ENCODE assay signal across 8 mouse cellular contexts in genomic region chr14:120912090-120912710, GRCm38 (mm10). TPM values are rescaled to one million over a fixed set of nuclear protein-coding genes. Genes with fewer than 3 reads are reported as not detected.
A peak's percentile ranks its signal among the peaks of the same experiment; 100 is the strongest.
DNase-seq lines count a peak whose midpoint lies in the region; ATAC-seq and TF ChIP-seq lines count a peak whose summit lies in the region.

No protein-coding gene starts in this region.

- TF ChIP-seq CTCF in cerebellum, adult 2 months (IDR thresholded peaks at IDR 0.05; ENCODE audit: borderline replicate concordance, insufficient read depth, low read depth, low read length), result no peak
- TF ChIP-seq CTCF in stomach, postnatal 0 days (IDR thresholded peaks at IDR 0.05; ENCODE audit: low read depth), result no peak

- 16% methylated on average over 11 of the region's 11 CpGs for WGBS in cerebellum, adult 2 months
- 11% methylated on average over 11 of the region's 11 CpGs for WGBS in neural tube, embryonic 11.5 days
- WGBS in limb, embryonic 14.5 days, result 13% methylated on average over 11 of the region's 11 CpGs
- WGBS in stomach, postnatal 0 days, result 10% methylated on average over 11 of the region's 11 CpGs

- H3K27ac ChIP-seq in cerebellum, adult 2 months (ENCODE audit: insufficient read depth, low read length), result no peak overlapping the region
- no peak overlapping the region for H3K27ac ChIP-seq in neural tube, embryonic 11.5 days (ENCODE audit: low read depth, low read length)
- H3K27ac ChIP-seq in limb, embryonic 14.5 days (replicated peaks; ENCODE audit: low read depth, low read length), result no peak overlapping the region
- H3K27ac ChIP-seq in stomach, postnatal 0 days (replicated peaks), result no peak overlapping the region

- H3K36me3 ChIP-seq in neural tube, embryonic 11.5 days (ENCODE audit: control insufficient read depth, insufficient read depth, low read length), result no peaks in the 10 kb centered on the region
- H3K36me3 ChIP-seq in limb, embryonic 14.5 days (ENCODE audit: control insufficient read depth, insufficient read depth, low read length), result peaks cover 2% of the 10 kb centered on the region; the same call in 1 of the 2 replicates
- H3K36me3 ChIP-seq in stomach, postnatal 0 days (ENCODE audit: control insufficient read depth, insufficient read depth, low read length), result no peaks in the 10 kb centered on the region; the same call in 1 of the 2 replicates

- peak overlapping the region; percentile 97 for H3K4me3 ChIP-seq in cerebellum, adult 2 months (replicated peaks; ENCODE audit: insufficient read depth, low read depth, low read length)
- peak overlapping the region; percentile 95 for H3K4me3 ChIP-seq in neural tube, embryonic 11.5 days (ENCODE audit: low read depth, low read length)
- peak overlapping the region; percentile 73 for H3K4me3 ChIP-seq in limb, embryonic 14.5 days (replicated peaks; ENCODE audit: low read length)
- peak overlapping the region; percentile 76 for H3K4me3 ChIP-seq in stomach, postnatal 0 days (ENCODE audit: low read depth, low read length)

- peak overlapping the region; percentile 83 for H3K9ac ChIP-seq in neural tube, embryonic 11.5 days (ENCODE audit: low read length)
- H3K9ac ChIP-seq in limb, embryonic 14.5 days (ENCODE audit: low read depth, low read length, severe bottlenecking), result peak overlapping the region; percentile 85
- H3K9ac ChIP-seq in stomach, postnatal 0 days (ENCODE audit: low read length), result peak overlapping the region; percentile 86; the same call in 1 of the 2 replicates

- no peaks in the 10 kb centered on the region for H3K9me3 ChIP-seq in neural tube, embryonic 11.5 days (ENCODE audit: control insufficient read depth, low read length)
- H3K9me3 ChIP-seq in limb, embryonic 14.5 days (ENCODE audit: control insufficient read depth, low read length), result no peaks in the 10 kb centered on the region
- H3K9me3 ChIP-seq in stomach, postnatal 0 days (ENCODE audit: control insufficient read depth, low read length), result no peaks in the 10 kb centered on the region

- H3K4me2 ChIP-seq in neural tube, embryonic 11.5 days (ENCODE audit: low read depth), result peak overlapping the region; percentile 76
- peak overlapping the region; percentile 70 for H3K4me2 ChIP-seq in limb, embryonic 14.5 days (replicated peaks; ENCODE audit: low read depth, low read length, severe bottlenecking)
- peak overlapping the region; percentile 78 for H3K4me2 ChIP-seq in stomach, postnatal 0 days (replicated peaks; ENCODE audit: low read depth)

- H3K27me3 ChIP-seq in cerebellum, adult 2 months (ENCODE audit: control insufficient read depth, insufficient read depth, low read length), result no peaks in the 10 kb centered on the region
- no peaks in the 10 kb centered on the region for H3K27me3 ChIP-seq in neural tube, embryonic 11.5 days (ENCODE audit: control insufficient read depth, insufficient read depth, low read length)
- no peaks in the 10 kb centered on the region for H3K27me3 ChIP-seq in limb, embryonic 14.5 days (ENCODE audit: control insufficient read depth, insufficient read depth, low read length)
- H3K27me3 ChIP-seq in stomach, postnatal 0 days (ENCODE audit: control insufficient read depth, insufficient read depth, low read length), result no peaks in the 10 kb centered on the region

- TF ChIP-seq POLR2A in cerebellum, adult 2 months (IDR thresholded peaks at IDR 0.05; ENCODE audit: borderline replicate concordance, insufficient read depth, low read length), result no peak
- TF ChIP-seq POLR2A in limb, embryonic 14.5 days (IDR thresholded peaks at IDR 0.05; ENCODE audit: borderline replicate concordance, extremely low read depth, insufficient read depth, insufficient read length), result no peak

- no peak for ATAC-seq in neural tube, embryonic 11.5 days (ENCODE audit: insufficient read depth, low FRiP score, low TSS enrichment)
- ATAC-seq in limb, embryonic 14.5 days (ENCODE audit: low FRiP score, low read depth), result no peak
- no peak for ATAC-seq in stomach, postnatal 0 days (ENCODE audit: low FRiP score, low TSS enrichment)

- no peak for TF ChIP-seq EP300 in stomach, postnatal 0 days (optimal IDR thresholded peaks at IDR 0.05)

- no peak for DNase-seq in cerebellum, adult 2 months
- no peak for DNase-seq in cerebellum, postnatal 10 days
- no peak for DNase-seq in neural tube, embryonic 11.5 days (ENCODE audit: low spot score)
- no peak for DNase-seq in neural tube, embryonic 10.5 days (ENCODE audit: extremely low spot score, low spot score)
- DNase-seq in limb, embryonic 14.5 days (ENCODE audit: low spot score), result no peak
- DNase-seq in stomach, postnatal 0 days (ENCODE audit: low spot score), result no peak
- DNase-seq in layer of hippocampus, adult 8-10 months (ENCODE audit: low spot score in 2 of 2), result no peak
- no peak for DNase-seq in ovary, postnatal 36 days (ENCODE audit: low spot score)

- no peaks in the 10 kb centered on the region for H3K4me1 ChIP-seq in cerebellum, adult 2 months (ENCODE audit: control insufficient read depth, insufficient read depth, low read length)
- H3K4me1 ChIP-seq in neural tube, embryonic 11.5 days (ENCODE audit: control insufficient read depth, insufficient read depth, low read length), result peaks cover 8% of the 10 kb centered on the region; the same call in 1 of the 2 replicates
- H3K4me1 ChIP-seq in limb, embryonic 14.5 days (ENCODE audit: control insufficient read depth, insufficient read depth, low read length), result peaks cover 10% of the 10 kb centered on the region; the same call in 1 of the 2 replicates
- no peaks in the 10 kb centered on the region for H3K4me1 ChIP-seq in stomach, postnatal 0 days (replicated peaks; ENCODE audit: control insufficient read depth, insufficient read depth)

RNA-seq across cellular contexts. Expression of gene Ipo5, which starts 1.2 kb away (rescaled TPM):
- polyA plus RNA-seq in cerebellum, adult 2 months (2012; rRNA removed), result 60.4 and 63.5 TPM in 2 replicates
- polyA plus RNA-seq in neural tube, embryonic 11.5 days (2014; fragmentation: Nextera tagmentation; extraction: Ambion mirVana), result 139 and 149 TPM in 2 replicates
- polyA plus RNA-seq in limb, embryonic 14.5 days (2012; rRNA removed), result 69.1 and 85.0 TPM in 2 replicates
- polyA plus RNA-seq in limb, embryonic 14.5 days (2014; fragmentation: Nextera tagmentation; extraction: Ambion mirVana), result 95.2 and 99.2 TPM in 2 replicates
- polyA plus RNA-seq in stomach, postnatal 0 days (2015; fragmentation: Nextera tagmentation; extraction: Ambion mirVana), result 30.7 and 31.5 TPM in 2 replicates
- 100 to 1,000 TPM; 105 to 112 (median 107) TPM for total RNA-seq in layer of hippocampus, adult 8-10 months (2022)
